Mouse (Mus musculus): ENCODE measurements around the gene I830077J02Rik. TPM values are rescaled to one million over a fixed set of nuclear protein-coding genes. Genes with fewer than 3 reads are reported as not detected.

Gene I830077J02Rik
- 69.2 TPM for polyA plus RNA-seq (2015; fragmentation: Illumina TruSeq; extraction: RNeasy Lipid Tissue Mini Kit (QIAGEN cat#74804); ENCODE audit: insufficient read depth, low replicate concordance)

GRCm38 (mm10) chr3:105932240-105933071, at the start of gene I830077J02Rik:
Gene I830077J02Rik, minus strand, starts transcription at chr3:105932664.

GRCm38 (mm10) chr3:105973411-105973810, 40.9 kb upstream of the I830077J02Rik start, which contains the start of gene Ovgp1:
Gene Ovgp1, plus strand, starts transcription at chr3:105973711.

GRCm38 (mm10) chr3:105959999-105960398, 27.5 kb upstream of the I830077J02Rik start, which contains the start of gene Atp5f1:
Gene Atp5f1, minus strand, starts transcription at chr3:105960099.

GRCm38 (mm10) chr3:105958974-105959580, 26.6 kb upstream of the I830077J02Rik start, which contains the start of gene Wdr77:
Gene Wdr77, plus strand, starts transcription at chr3:105959369.

Other genes with a start within 250 kb of the I830077J02Rik start
- gene Ddx20, start 245.1 kb downstream of the I830077J02Rik start, polyA plus RNA-seq (2015; fragmentation: Illumina TruSeq; extraction: RNeasy Lipid Tissue Mini Kit (QIAGEN cat#74804); ENCODE audit: insufficient read depth, low replicate concordance) = 33.6 TPM
- gene Inka2, start 228.1 kb downstream of the I830077J02Rik start, polyA plus RNA-seq (2015; fragmentation: Illumina TruSeq; extraction: RNeasy Lipid Tissue Mini Kit (QIAGEN cat#74804); ENCODE audit: insufficient read depth, low replicate concordance) = 1.4 TPM
- gene Rap1a, start 131.3 kb downstream of the I830077J02Rik start, polyA plus RNA-seq (2015; fragmentation: Illumina TruSeq; extraction: RNeasy Lipid Tissue Mini Kit (QIAGEN cat#74804); ENCODE audit: insufficient read depth, low replicate concordance) = 412 TPM
- 2.4 TPM for gene Adora3, start 61.8 kb downstream of the I830077J02Rik start, polyA plus RNA-seq (2015; fragmentation: Illumina TruSeq; extraction: RNeasy Lipid Tissue Mini Kit (QIAGEN cat#74804); ENCODE audit: insufficient read depth, low replicate concordance)
- gene Tmigd3, start 61.8 kb downstream of the I830077J02Rik start, polyA plus RNA-seq (2015; fragmentation: Illumina TruSeq; extraction: RNeasy Lipid Tissue Mini Kit (QIAGEN cat#74804); ENCODE audit: insufficient read depth, low replicate concordance) = not detected
- 62.0 TPM for gene Wdr77, start 26.7 kb upstream of the I830077J02Rik start, polyA plus RNA-seq (2015; fragmentation: Illumina TruSeq; extraction: RNeasy Lipid Tissue Mini Kit (QIAGEN cat#74804); ENCODE audit: insufficient read depth, low replicate concordance)
- gene Atp5f1, start 27.4 kb upstream of the I830077J02Rik start, polyA plus RNA-seq (2015; fragmentation: Illumina TruSeq; extraction: RNeasy Lipid Tissue Mini Kit (QIAGEN cat#74804); ENCODE audit: insufficient read depth, low replicate concordance) = 294 TPM
- 9.7 TPM for gene Ovgp1, start 41.0 kb upstream of the I830077J02Rik start, polyA plus RNA-seq (2015; fragmentation: Illumina TruSeq; extraction: RNeasy Lipid Tissue Mini Kit (QIAGEN cat#74804); ENCODE audit: insufficient read depth, low replicate concordance)
- gene Pifo, start 82.0 kb upstream of the I830077J02Rik start, polyA plus RNA-seq (2015; fragmentation: Illumina TruSeq; extraction: RNeasy Lipid Tissue Mini Kit (QIAGEN cat#74804); ENCODE audit: insufficient read depth, low replicate concordance) = 1.7 TPM
- 5.2 TPM for gene Chil5, start 100.2 kb upstream of the I830077J02Rik start, polyA plus RNA-seq (2015; fragmentation: Illumina TruSeq; extraction: RNeasy Lipid Tissue Mini Kit (QIAGEN cat#74804); ENCODE audit: insufficient read depth, low replicate concordance)
- gene Chia1, start 180.6 kb upstream of the I830077J02Rik start, polyA plus RNA-seq (2015; fragmentation: Illumina TruSeq; extraction: RNeasy Lipid Tissue Mini Kit (QIAGEN cat#74804); ENCODE audit: insufficient read depth, low replicate concordance) = 0.14 TPM
- gene Chil3, start 234.9 kb upstream of the I830077J02Rik start, polyA plus RNA-seq (2015; fragmentation: Illumina TruSeq; extraction: RNeasy Lipid Tissue Mini Kit (QIAGEN cat#74804); ENCODE audit: insufficient read depth, low replicate concordance) = 58.5 TPM